Mouse (Mus musculus) testis, adult 2 months (tissue): ENCODE measurements around the gene Fam129a. TPM values are rescaled to one million over a fixed set of nuclear protein-coding genes. Genes with fewer than 3 reads are reported as not detected.

ENCODE experiments used
- H3K27ac ChIP-seq: fragments of 200-500 bp; 2 replicates; pipeline ENCODE4 v1.5.1; 2012; ENCODE audit warnings: low read depth, low read length; ENCODE audit not compliant: control insufficient read depth, insufficient read depth
- H3K27me3 ChIP-seq: fragments of 200-500 bp; 2 replicates; pipeline ENCODE4 v1.6.1; 2012; ENCODE audit warnings: mild to moderate bottlenecking, low read length, moderate library complexity; ENCODE audit not compliant: control insufficient read depth, insufficient read depth
- H3K36me3 ChIP-seq: fragments of 200-500 bp; 2 replicates; pipeline ENCODE4 v1.6.1; 2012; ENCODE audit warnings: mild to moderate bottlenecking, low read length; ENCODE audit not compliant: control insufficient read depth, insufficient read depth
- H3K4me1 ChIP-seq: fragments of 200-500 bp; 2 replicates; pipeline ENCODE4 v1.6.1; 2012; ENCODE audit warnings: low read length; ENCODE audit not compliant: control insufficient read depth, insufficient read depth
- H3K4me3 ChIP-seq: fragments of 200-500 bp; 2 replicates; pipeline ENCODE4 v1.5.1; 2012; ENCODE audit warnings: low read depth, mild to moderate bottlenecking, low read length, moderate library complexity, mixed read lengths; ENCODE audit not compliant: control insufficient read depth
- CTCF ChIP-seq: fragments of 200-500 bp; IDR thresholded peaks from 2 replicates; pipeline ENCODE4 v1.5.1; 2012; ENCODE audit warnings: low read depth, mild to moderate bottlenecking, inconsistent platforms, low read length, moderate library complexity; ENCODE audit not compliant: control insufficient read depth, insufficient read depth, insufficient replicate concordance
- POLR2A ChIP-seq: fragments of 200-500 bp; IDR thresholded peaks from 2 replicates; pipeline ENCODE4 v1.6.1; 2012; ENCODE audit warnings: low read depth, mild to moderate bottlenecking, inconsistent platforms, low read length, moderate library complexity; ENCODE audit not compliant: control insufficient read depth
- polyA plus RNA-seq: library from polyadenylated mRNA; depleted of rRNA; stranded (reverse); fragments of >200 nt; gene quantifications from 2 replicates; pipeline ENCODE4 v1.2.3, GENCODE M21; 2012

Gene Fam129a
- polyA plus RNA-seq, 1 experiment, result 8.8 TPM

DNA sequence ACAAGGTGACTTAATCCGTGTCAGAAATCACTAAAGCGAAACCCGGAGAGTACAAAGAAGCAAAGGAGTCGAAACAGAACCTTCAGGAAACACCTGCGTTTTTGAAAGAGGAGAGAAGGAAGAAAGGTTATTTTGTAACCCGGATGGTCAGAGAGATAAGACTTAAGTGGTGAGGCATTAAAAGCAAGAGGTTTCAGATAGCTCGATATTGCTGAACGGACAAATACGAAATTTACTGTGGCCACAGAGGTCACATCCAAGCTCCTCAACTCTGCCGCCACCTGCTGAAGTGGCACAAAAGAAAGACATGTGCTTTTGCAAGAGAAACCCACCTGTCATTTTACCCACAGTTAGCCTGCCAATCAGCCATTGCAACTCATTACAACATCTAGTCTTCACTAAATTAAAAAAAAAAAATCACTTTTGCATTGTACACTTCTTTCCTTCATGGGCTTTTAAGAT lies 183.1 kb downstream of the Fam129a start:
- no peak for TF ChIP-seq POLR2A
- no peak for TF ChIP-seq CTCF
- Histone ChIP-seq H3K36me3 (no peaks in the 10 kb centered on the region), H3K27me3 (no peaks in the 10 kb centered on the region), H3K4me1 (no peaks in the 10 kb centered on the region; the same call in 1 of the 2 replicates), H3K27ac (no peak overlapping the region), H3K4me3 (peak overlapping the region; percentile 63)

DNA sequence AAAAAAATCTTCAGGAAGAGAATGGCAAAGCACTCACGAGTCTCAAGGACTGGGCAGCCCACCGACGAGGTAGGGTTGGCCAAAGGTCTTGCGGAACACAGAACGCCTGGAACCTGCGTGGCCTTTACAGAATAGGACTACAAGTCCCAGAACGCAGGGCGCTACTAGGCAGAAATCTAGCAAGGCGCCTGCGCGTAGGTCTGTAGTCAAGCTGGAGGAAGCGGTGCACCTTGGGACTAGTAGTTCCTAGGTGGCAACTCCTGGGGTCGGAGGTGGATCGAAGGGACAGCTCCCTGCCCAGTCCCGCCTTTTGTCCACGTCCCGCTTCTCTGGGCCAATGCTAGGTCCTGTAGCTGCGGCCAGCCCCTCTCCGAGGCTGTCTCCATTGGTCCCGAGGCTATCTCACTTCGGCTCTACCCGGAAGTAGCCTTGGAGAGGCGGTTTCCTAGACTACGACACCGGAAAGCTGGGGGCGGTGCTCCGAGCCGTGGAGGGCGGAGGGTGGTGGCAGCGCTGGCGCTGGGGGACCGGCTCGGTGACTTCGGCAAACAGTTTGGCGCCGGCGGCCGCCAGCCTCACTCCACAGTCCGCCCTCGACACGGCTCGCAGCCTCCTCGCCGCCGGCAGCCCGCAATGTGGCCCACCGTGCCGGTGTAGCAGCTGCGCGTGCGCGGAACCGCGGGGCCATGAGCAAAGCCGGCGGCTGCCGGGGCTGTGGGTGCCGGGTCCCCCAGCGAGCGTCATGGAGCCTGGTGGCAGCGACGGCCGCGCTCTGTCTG lies 184.1 kb downstream of the Fam129a start, which contains the start of gene Edem3:
TSS of gene Edem3 (plus strand) at position 491 of the 779 bp plus-strand sequence.
- no peaks in the 10 kb centered on the region; the same call in 1 of the 2 replicates for H3K4me1 ChIP-seq
- no peaks in the 10 kb centered on the region for H3K27me3 ChIP-seq
- H3K4me3 ChIP-seq, result peak within 1 kb of the TSS; percentile 99
- TF ChIP-seq POLR2A (peak; percentile 42), CTCF (no peak)
- H3K27ac ChIP-seq, result peak within 1 kb of the TSS; percentile 95
- no peaks in the 10 kb centered on the region for H3K36me3 ChIP-seq

DNA sequence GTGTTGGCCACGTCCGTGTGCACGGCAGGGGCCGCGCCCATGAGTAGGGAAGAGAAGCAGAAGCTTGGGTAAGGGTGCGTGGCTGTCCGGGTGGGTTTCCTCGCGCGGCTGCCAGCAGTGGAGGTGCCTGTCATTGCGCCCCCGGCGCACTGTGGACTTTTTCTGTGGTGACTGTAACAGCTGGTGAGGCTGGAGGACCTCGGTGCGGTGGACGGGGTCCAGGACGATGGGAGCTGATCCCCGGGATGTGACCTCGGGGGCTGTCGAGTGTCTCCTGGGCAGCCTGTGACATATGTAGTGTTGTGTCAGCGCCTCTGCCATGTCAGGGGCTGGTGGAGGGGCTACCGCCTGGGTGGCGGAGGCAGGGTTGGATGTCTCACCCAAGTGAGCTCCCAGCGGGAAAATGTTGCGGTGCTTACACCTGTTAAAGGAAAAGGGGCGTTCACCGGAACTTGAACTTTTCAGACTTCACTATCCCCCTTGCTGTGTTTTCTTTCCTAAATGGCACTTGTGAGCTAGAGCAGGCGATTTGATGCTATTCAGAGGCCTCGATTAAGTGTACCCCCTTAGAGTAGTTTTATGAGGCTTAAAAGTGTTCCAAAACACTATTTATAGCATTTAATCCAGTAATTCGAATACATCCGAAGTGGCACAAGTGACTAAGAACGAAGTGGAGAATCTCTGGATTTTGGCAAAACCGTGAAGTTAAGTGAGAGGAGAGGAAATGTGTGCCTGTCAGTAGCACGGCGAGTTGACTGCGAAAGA lies 184.9 kb downstream of the Fam129a start:
- Histone ChIP-seq H3K27me3 (no peaks in the 10 kb centered on the region), H3K4me1 (no peaks in the 10 kb centered on the region; the same call in 1 of the 2 replicates), H3K27ac (peak overlapping the region; percentile 95), H3K36me3 (no peaks in the 10 kb centered on the region; the same call in 1 of the 2 replicates), H3K4me3 (peak overlapping the region; percentile 99)
- TF ChIP-seq CTCF, result no peak
- no peak for TF ChIP-seq POLR2A

DNA sequence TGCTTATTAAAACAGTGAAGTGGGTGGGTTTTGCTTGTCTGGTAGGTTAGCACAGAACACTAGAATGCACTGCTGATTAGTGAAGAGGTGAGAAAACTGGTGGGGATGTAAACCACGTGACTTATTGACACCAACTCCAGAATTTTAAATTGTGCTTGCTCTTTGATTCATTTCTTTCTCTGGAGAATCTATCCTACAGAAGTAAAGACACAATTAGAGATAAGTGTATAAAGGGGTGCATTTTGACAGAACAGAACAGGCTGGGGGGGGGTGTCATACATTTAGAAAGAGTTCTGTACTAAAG lies 185.4 kb downstream of the Fam129a start:
- no peak for TF ChIP-seq POLR2A
- no peak for TF ChIP-seq CTCF
- no peaks in the 10 kb centered on the region; the same call in 1 of the 2 replicates for H3K4me1 ChIP-seq
- H3K4me3 ChIP-seq, result peak overlapping the region; percentile 99

DNA sequence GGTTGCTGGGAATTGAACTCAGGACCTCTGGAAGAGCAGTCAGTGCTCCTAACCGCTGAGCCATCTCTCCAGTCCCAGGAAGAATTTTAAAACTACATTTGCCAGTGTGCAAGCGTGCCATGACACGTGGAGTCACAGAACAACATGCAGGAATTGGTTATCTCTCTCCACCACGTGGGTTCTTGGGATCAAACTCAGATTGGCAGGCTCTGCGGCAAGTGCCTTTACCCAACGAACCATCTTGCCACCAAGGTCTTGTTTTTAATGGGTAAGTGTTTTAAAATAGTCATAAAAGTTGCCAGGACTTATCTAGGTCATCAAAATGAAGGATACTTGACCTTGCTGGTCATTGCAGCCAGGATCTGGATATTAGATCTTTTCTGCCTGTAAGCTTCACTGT lies 187.3 kb downstream of the Fam129a start:
- TF ChIP-seq CTCF, result no peak
- no peak for TF ChIP-seq POLR2A
- no peaks in the 10 kb centered on the region; the same call in 1 of the 2 replicates for H3K4me1 ChIP-seq
- H3K27ac ChIP-seq, result no peak overlapping the region
- H3K4me3 ChIP-seq, result no peak overlapping the region
- no peaks in the 10 kb centered on the region; the same call in 1 of the 2 replicates for H3K36me3 ChIP-seq
- no peaks in the 10 kb centered on the region for H3K27me3 ChIP-seq

More for the DNA sequence above, 185.4 kb downstream of the Fam129a start:
- no peaks in the 10 kb centered on the region; the same call in 1 of the 2 replicates for H3K36me3 ChIP-seq
- H3K27me3 ChIP-seq, result no peaks in the 10 kb centered on the region
- no peak overlapping the region for H3K27ac ChIP-seq

DNA sequence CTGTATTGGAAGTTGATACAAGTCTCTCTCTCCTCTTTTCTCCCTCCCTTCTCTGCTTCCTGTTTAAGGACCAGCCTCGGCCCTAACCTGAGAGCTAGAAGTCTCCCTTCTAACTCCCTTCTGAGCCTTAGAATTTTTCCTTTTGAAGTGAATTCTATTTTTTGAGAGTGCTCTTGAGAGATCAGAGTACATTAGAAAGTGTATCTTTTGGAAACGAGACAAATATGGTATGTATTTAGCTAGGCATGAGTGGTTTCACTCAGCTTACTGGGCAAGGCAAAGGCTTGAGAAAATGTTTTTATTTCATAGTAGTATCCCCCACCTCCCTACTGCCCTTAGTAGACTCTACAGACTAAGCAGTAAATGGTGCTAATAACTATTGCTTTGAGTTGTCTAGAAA lies 188.0 kb downstream of the Fam129a start:
- Histone ChIP-seq H3K4me3 (no peak overlapping the region), H3K27me3 (no peaks in the 10 kb centered on the region), H3K27ac (no peak overlapping the region), H3K4me1 (no peaks in the 10 kb centered on the region; the same call in 1 of the 2 replicates), H3K36me3 (no peaks in the 10 kb centered on the region; the same call in 1 of the 2 replicates)
- TF ChIP-seq CTCF (no peak), POLR2A (no peak)

DNA sequence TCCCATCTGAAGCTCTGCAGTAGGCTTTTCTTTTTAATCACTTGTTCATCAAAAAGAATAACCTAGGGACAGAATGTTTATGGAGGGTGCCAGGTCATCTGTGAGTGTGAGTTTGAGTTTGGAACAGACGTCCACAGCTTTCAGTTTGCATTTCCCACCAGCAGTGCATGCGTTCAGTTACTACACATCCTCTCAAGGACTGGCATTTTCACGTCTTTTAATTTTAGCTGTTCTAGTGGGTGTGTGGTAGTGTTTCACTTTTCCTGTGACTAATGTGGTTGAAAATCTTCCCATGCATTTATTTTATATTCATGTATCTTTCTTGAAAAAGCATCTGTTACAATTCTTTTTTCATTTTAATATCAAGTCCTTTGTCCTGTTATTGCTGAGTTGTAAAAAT lies 193.2 kb downstream of the Fam129a start:
- no peaks in the 10 kb centered on the region; the same call in 1 of the 2 replicates for H3K36me3 ChIP-seq
- no peak overlapping the region for H3K4me3 ChIP-seq
- no peak for TF ChIP-seq POLR2A
- no peak for TF ChIP-seq CTCF
- no peak overlapping the region for H3K27ac ChIP-seq
- no peaks in the 10 kb centered on the region for H3K27me3 ChIP-seq
- no peaks in the 10 kb centered on the region for H3K4me1 ChIP-seq
